Mouse (Mus musculus) ovary, adult 18-20 months (tissue): ENCODE measurements around the gene Gm28778.
"Not testable (repeated sequence)": the region's sequence is repeated elsewhere in the genome, so short reads cannot be mapped to it uniquely, and the experiment has no call there.

Experiments used
- DNase-seq: peaks from one replicate; pipeline ENCODE4 v3.0.0; 2022; ENCODE audit warnings: low spot score, mixed read lengths

Gene Gm28778

DNA sequence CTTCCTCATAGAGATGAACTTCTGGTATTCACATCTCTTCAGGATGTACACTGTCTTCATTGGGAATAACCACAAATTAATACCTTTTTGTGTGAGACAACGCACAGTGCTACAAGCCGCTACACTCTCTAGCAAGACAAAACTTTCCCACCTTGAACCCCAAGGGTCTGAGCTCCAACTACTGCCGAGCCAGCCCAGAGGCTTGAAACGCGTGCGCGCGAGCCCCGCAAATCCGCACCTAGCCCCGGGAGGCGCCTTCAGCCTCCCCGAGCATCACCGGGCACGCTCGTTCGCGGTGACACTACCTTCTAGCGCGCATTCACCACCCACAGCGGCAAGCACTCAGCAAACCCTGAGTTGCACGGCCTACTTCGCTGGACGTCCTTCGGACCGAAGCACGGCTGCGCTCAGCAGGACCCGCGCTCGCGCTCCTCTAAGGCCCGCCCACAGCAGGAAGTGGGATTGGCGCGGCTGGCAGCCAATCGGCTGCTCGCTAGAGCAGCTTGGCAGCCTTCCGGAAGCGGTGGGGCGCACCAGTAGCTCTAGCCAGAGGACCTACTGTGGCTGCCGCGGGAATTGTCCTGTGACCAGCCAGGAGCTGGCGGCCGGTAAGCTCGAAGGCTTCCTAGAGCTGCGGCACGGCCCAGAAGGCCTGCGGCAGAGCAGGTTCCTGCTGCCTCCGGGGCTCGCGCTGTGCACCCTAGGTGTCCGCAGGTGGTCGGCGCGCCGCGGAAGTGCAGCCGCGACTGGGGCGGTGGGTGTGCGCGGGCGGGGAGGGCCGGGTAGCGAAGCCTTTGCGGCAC, at the start of gene Gm28778, which contains the start of the genes Pms1 and Ormdl1:
Gm28778 (plus strand) TSS at position 531 of the 803 bp plus-strand sequence.
Pms1 (minus strand) TSS at position 438 of the 803 bp plus-strand sequence.
Ormdl1 (plus strand) TSS at position 515 of the 803 bp plus-strand sequence.
- DNase-seq: peak; percentile 93

DNA sequence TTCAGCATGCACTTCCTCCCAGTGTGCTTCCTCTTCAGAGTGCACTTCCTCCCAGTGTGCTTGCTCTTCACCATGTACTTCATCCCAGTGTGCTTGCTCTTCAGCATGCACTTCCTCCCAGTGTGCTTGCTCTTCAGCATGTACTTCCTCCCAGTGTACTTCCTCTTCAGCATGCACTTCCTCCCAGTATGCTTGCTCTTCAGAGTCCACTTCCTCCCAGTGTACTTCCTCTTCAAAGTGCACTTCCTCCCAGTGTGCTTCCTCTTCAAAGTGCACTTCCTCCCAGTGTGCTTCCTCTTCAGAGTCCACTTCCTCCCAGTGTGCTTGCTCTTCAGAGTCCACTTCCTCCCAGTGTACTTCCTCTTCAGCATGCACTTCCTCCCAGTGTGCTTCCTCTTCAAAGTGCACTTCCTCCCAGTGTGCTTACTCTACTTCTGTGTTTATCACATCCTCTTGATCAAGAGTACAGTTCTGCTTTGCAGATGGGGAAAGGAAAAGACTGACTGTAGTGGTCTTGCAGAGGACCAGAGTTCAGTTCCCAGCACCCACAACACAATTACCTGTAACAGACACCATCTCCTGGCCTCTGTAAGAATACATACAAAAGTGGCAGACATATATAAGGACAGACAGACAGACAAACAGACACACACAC, 31.8 kb upstream of the Gm28778 start:
- not testable (repeated sequence) for DNase-seq

DNA sequence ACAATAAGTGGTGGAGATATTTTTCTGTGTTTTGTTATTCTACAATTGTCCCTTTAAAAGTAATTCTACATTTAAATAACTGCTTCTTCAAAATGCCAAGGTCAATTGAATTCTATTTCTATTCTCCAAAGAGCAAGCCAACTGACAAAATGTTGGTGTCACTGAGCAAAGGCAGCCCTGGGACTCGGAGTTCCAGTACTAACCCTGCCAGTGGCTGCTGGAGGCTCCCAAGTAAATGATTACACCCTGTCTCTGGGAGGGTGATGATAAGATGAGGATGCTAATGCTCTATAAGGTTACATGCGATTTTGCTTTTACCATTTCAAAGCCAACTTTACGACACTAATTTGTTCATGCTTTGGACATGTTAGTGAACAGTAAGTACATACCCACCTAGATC, 27.0 kb upstream of the Gm28778 start:
- no peak for DNase-seq

DNA sequence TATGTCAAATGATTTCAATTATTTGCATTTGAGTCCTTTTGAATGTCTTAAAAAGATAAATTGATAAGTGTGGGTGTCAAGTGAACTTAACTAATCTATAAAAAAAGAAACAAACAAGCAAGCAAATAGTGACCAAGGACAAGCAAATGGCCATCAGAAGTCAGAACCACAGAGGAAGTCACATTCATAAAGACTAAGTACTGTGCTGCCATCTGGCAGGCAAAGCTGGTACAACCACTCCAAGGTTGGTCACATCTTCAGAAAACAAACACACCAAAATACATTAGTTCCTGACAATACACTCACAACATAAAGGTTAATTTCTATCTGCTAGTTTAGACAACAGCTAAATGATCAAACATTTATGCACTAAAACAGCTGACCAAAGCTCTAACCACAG, 24.3 kb upstream of the Gm28778 start:
- no peak for DNase-seq

DNA sequence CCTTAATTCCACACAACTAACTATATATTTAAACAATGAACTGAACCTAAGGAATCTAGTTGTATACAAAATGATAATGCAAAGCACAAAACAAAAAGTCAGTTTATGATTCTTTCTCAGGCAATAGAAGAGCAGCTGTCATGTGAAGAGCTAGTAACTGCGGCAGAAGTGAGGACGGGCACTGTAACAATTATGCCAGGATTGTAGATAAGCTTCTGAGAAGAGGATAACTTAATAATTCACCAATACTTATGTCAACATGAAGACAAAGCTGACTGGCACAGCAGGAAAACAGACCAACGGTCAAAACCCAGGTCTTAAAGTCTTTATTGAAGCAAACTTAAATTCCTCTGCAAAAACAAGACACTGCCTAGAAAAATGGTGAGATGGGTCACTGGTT, 5.7 kb upstream of the Gm28778 start:
- no peak for DNase-seq

DNA sequence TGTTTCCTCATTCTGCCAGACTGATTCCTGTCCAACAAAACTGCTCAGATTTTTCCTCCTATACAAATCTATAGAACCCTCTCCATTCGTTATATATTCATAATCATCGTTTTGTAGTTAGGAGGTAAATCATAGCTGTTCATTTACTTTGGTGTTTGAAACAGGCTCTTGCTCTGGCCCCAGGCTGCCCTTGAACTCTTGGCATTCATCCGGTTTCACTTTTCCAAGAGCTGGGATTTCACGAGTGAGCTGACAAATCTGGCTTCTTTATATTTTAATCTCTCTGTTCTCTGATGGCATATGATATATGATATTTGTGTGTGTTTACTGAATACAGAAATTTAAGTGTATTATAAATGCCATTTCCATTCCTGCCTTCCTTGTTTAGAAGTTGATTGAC, 3.6 kb downstream of the Gm28778 start:
- DNase-seq: no peak

DNA sequence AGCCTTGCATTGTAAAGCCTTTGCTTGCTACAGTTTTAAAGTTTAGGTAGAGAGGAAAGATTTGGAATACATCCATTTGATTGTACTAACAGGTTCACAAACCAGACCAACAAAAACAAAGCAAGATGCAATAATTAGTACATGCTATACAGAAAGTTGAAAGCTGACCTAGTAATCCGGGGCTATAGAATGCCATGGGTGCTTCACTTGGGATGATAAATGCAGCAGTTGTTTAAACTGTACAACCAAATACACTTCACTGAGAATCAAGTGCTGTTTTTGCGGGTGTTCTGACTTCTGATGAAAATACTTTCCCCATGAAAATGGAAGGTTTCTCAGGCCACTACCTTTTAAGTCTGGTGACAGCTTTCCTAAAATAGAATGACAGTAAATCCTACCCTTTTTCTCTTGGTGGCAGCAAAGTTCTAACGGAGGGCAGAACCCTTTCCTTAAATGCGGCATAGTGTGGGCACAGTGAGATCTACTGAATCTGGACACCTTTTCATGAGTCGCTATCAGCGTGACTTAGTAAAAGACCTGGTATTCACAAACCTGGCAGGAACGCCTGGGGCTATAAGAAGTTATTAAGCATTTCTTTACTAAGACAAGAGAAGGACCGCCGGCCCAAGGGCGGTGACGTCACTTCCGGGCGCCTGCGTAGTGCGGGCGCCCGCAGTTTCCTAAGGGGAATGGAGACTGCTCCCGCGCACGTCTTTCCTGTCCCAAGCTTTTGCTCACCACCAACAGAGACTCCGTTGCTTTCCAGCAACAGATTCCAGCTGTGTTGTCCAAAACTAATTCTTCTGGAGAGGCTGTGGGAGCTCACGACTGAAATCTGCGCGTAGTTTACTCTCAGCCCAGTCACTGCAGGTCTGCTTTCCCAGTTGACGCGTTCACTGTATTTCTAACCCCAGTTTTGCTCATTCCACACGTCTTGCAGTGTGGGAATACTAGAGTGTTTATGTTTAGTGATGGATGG, 16.4 kb downstream of the Gm28778 start, which contains the start of gene Osgepl1:
Osgepl1 (plus strand) TSS at position 636 of the 979 bp plus-strand sequence.
- peak; percentile 69 for DNase-seq

DNA sequence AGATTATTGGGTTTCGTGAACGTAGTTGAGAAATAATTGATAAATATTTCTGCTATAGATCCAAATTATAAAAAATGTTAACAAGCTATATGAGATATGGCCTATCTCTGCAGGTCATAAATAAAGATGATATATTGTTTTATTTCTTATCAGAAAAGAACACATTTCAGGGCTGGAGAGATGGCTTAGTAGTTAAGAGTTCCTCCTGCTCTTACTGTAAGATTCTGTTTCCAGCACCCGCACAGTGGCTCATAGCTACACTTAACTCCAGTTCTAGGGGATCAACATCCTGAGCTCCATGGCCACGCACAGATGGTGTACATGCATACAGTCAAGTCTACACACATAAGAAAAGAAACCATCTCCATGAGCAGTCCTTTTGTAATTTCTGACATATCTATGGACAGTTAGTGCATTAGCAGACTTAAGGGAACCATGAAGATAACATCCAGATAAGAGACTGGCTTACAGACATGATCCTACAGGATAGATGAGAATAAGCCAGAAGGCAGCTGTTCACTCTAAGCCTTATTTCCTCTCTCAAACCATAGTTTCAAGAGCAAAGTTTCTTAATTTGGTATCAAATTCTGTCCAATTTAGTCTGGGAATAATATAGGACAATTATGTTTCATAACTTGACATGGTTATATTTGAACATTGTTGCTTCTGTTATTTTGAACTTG, 24.9 kb downstream of the Gm28778 start:
- DNase-seq: no peak

DNA sequence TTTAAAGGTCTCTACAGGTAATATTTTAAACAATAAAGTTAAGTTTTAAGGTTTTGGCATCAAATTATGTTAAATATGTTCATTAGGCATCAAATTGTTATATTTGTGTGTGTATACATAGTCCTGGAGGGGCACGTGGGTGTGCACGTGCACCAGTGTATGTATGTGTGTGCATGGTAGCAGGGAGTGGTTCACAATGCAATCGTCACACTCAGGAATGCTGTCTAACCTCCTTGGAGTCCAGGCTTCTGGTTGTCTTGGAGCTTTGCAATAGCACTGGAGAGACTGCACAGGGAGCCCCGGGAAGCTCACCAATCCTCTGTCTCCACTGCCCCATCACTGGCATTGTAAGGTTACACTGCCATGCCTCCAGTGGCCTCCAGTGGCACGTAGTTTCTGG, 26.3 kb downstream of the Gm28778 start:
- DNase-seq: no peak

DNA sequence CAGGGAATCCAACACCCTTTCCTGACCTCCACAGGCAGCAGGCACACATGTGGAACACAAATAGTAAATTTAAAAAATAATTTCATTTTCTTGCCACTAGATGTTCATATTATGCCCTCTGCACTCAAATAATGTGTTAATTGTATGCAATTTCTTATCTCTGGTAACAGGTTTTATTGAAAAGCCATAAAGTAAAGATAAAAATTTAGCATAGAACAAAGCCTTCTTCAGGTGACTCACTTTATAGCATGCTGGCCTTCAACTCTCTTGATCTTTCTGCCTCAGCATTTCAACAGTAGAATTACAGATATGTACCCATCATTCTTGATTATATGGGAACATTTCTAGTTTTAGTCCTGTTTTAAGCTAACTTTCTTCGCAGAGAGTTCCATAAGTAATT, 27.4 kb downstream of the Gm28778 start:
- no peak for DNase-seq

DNA sequence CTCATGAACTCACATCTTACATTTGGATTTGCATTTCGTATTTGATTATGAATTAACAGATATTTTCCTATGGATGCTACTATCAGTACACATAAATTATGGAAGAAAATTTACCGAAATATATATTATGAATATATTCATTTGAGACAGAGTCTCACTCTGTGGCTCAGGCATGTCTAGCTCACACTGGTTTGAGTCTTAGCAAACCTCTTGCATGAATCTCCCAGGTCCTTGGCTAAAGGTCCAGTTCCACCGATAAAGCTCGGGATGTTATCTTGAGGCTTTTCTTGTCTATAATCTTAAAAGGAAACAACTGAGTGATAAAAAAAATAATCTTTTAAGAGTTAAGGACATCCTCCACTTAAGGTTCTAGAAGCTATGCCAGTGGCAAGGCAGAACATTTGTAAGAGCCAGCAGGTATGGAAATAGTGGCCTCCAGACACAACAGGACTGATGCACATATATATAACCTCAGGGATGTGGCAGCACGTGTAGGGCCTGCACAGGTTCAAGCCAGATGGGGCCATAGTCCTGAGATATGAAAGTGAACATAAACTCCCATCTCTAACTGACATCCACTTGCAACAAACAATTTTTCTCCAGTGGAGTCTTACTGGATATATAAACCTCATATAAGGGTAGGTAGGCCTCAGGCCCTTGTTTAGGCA, 28.1 kb downstream of the Gm28778 start:
- DNase-seq: no peak

DNA sequence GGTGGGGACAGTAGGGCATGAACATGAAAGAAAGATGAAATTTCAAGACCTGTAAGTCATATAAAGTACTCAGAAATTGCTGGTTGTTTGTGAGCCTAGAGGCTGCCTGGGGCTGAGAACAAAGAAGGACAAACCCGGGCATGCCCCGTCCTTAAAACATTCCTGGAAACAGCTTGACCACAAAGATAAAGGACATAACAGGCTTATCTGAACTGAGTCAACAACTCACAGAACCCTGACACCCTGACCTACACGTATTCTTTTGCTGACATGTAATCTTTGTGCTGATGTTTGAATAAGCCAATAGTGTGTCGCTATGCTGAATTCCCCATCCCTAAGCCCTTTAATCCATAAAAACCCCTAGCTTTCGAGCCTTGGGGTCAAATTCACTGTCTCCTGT, 36.6 kb downstream of the Gm28778 start:
- not testable (repeated sequence) for DNase-seq

DNA sequence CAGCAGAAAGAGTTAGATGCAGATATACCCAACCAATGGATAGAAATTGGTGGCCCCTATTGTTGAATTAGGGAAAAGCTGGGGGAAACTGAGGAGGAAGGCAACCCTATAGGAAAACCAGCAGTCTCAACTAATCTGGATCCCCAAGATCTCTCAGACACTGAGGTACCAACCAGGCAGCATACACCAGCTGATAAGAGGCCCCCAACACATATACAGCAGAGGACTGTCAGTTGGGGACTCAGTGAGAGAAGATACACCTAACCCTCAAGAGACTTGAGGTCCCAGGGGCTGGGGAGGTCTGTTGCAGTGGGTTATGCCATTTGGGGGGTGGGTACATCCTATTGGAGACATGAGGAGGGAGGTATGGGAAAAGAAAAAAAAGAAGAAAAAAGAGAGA, 38.6 kb downstream of the Gm28778 start:
- DNase-seq: no peak

DNA sequence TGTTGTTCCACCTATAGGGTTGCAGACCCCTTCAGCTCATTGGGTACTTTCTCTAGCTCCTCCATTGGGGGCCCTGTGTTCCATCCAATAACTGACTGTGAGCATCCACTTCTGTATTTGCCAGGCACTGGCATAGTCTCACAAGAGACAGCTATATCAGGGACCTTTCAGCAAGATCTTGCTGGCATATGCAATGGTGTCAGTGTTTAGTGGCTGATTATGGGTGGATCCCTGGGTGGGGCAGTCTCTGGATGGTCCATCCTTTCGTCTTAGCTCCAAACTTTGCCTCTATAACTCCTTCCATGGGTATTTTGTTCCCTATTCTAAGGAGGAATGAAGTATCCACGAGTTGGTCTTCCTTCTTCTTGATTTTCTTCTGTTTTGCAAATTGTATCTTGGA, 40.5 kb downstream of the Gm28778 start:
- DNase-seq: not testable (repeated sequence)

DNA sequence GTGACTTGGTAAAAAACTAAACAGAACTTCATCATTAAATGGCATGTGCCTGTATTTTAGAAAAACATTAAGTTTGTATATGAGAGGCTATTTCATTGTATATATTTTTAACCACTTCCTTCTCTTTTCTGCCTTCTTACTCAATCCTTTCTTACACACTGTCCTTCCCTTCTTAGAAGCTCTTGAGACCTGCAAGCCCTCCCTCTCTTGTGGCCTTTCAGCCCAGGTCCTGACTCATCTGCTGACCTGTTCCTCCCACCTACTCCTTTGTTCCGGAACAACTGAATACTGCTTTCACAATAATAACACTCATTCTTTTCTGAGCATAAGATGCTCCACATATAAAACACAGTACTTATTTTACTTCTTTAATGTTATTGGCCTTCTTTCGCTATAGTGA, 44.2 kb downstream of the Gm28778 start:
- DNase-seq: no peak

DNA sequence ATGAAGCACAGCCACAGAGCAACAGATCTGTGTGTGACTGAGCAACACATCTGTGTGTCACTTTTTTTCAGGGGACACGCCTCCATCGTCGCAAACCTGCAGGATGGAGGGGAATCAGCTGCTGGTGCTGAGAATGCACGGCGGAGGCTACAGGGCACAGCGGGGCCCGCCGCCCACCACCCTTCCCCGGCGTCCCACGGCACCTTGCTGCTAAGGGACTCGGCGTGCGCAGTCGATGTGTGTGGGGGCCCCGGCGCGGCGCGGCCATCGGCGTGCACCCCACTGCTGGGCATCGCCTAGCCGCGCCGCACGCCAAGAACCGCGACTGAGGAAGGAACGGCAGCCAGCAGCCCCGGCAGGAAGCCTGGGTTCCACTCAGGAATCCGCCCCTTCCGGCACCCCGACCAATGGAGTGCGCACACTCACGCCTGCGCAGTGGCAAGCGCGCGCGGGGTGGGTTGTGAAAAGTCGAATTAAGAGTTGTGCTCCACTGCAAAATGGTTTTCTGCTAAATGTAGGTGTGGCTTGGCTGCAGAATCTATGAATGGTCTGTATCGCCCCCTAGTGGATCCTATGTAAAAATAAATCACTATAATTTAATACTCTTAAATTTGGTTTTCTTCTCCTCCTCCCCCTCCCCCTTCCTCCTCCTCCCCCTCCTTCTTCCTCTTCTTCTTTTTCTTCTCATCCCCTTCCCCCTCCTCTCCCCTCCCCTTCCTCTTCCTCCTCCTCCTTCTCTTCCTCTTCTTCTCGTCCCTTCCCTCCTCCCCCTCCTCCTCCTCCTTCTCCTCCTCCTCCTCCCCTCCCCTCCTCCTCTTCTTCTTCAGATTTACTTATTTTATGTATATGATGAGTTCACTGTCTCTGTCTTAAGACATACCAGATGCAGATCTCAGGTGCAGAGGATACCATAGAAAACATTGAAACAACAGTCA, 55.7 kb downstream of the Gm28778 start, which contains the start of the genes Asdurf, Gm28551 and Asnsd1:
Asdurf (minus strand) TSS at position 293 of the 935 bp plus-strand sequence.
Gm28551 (minus strand) TSS at position 341 of the 935 bp plus-strand sequence.
Asnsd1 (minus strand) TSS at position 426 of the 935 bp plus-strand sequence.
- DNase-seq: peak; percentile 94

DNA sequence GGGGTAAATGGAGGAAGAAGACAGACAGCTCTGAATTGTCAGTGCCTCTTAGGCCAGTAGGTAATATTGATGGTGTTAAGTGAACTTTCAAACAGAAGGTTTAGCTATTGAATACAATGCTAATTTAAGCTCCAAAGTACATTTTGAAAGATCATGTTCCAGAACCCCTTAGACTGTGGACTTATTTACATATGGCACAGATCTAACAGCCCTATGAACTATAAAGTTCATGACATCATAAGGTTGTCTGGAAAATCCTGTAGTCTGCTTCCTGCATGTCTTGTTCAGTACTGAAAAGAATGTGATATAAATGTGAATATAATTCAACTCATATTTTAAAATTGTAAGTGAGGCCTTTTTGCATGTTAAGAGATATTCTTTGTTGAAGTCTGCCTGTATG, 62.1 kb downstream of the Gm28778 start:
- DNase-seq: no peak
